Mouse (Mus musculus): Measurements from ENCODE around the gene Boll. TPM values are rescaled to one million over a fixed set of nuclear protein-coding genes. Genes with fewer than 3 reads are reported as not detected.
A peak's percentile ranks its signal among the peaks of the same experiment; 100 is the strongest.

Gene Boll
- polyA plus RNA-seq, 1 experiment, result not detected

DNA sequence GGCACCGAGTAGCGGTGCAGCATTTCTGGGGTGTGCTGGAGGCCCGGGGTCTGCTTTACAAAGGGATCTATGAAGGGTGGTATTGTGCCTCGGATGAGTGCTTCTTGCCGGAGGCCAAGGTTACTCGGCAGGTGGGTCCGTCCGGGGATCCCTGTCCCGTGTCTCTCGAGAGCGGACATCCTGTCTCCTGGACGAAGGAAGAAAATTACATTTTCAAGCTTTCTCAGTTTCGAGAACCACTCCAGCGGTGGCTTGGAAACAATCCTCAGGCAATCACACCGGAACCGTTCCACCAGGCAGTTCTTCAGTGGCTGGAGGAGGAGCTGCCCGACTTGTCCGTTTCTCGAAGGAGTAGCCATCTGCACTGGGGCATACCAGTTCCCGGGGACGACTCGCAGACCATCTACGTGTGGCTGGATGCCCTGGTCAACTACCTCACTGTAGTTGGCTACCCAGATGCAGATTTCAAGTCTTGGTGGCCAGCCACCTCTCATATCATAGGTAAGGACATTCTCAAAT, 125.6 kb downstream of the Boll start:
- Histone ChIP-seq H3K36me3 (ENCODE audit: control insufficient read depth, insufficient read depth) (peaks cover 26% of the 10 kb centered on the region), H3K4me3 (ENCODE audit: insufficient read depth, poor library complexity, severe bottlenecking) (peak overlapping the region; percentile 79), H3ac (ENCODE audit: control insufficient read depth, insufficient read length, low read depth) (peak overlapping the region; percentile 76), H3K79me3 (ENCODE audit: low read depth) (peaks cover 52% of the 10 kb centered on the region), H3K79me2 (ENCODE audit: control insufficient read depth, insufficient read depth) (peaks cover 57% of the 10 kb centered on the region), H3K27me3 (ENCODE audit: control insufficient read depth, insufficient read depth, insufficient read length) (no peaks in the 10 kb centered on the region)
- no peak for TF ChIP-seq MAX (IDR thresholded peaks at IDR 0.05)
- TF ChIP-seq CTCF (IDR thresholded peaks at IDR 0.05; ENCODE audit: control insufficient read depth, insufficient read depth, insufficient read length), result no peak
- no peak for TF ChIP-seq USF1 (IDR thresholded peaks at IDR 0.05; ENCODE audit: low read depth)
- TF ChIP-seq CEBPB (IDR thresholded peaks at IDR 0.05; ENCODE audit: low read depth), result no peak
- no peak for TF ChIP-seq FOSL1 (IDR thresholded peaks at IDR 0.05; ENCODE audit: insufficient read depth, low read length, poor library complexity, severe bottlenecking)

DNA sequence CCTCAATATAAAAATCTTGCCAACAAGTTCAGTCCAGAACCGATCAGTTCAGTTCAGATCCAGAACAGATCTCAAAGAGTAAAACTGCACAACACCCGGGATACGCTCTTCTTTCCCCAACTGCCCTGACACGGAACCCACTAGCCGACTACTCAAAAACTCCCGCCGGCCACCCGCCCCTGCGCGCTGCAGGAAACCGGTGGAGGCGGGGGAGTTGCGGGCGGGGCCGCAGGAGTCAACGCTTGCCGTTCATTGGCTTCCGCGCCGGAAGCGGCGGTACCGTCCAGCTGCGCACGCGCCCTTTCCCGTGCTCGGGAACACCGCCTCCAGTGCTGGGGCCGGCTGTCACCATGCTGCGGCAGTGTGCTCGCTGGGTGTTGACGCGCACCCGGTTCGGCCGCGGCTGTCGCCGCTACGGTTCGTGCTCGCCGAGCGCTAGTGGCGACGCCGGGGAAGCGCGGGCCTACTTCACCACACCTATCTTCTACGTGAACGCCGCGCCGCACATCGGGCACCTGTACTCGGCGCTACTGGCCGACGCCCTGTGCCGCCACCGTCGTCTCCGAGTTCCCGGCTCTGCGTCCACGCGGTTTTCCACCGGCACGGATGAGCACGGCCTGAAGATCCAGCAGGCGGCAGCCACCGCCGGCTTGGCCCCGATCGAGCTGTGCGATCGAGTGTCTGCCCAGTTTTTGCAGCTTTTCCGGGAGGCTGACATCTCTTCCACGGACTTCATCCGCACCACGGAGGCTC, 126.2 kb downstream of the Boll start, which contains the start of gene Mars2:
Gene Mars2 (plus strand): TSS at position 288 of the 753 bp plus-strand sequence.
- Histone ChIP-seq H3ac (ENCODE audit: control insufficient read depth, insufficient read length, low read depth) (peak within 1 kb of the TSS; percentile 76), H3K27me3 (ENCODE audit: control insufficient read depth, insufficient read depth, insufficient read length) (no peaks in the 10 kb centered on the region), H3K79me2 (ENCODE audit: control insufficient read depth, insufficient read depth) (peaks cover 50% of the 10 kb centered on the region), H3K36me3 (ENCODE audit: control insufficient read depth, insufficient read depth) (peaks cover 19% of the 10 kb centered on the region), H3K79me3 (ENCODE audit: low read depth) (peaks cover 46% of the 10 kb centered on the region), H3K4me3 (ENCODE audit: insufficient read depth, poor library complexity, severe bottlenecking) (peak within 1 kb of the TSS; percentile 79)
- TF ChIP-seq USF1 (IDR thresholded peaks at IDR 0.05; ENCODE audit: low read depth) (no peak), MAX (IDR thresholded peaks at IDR 0.05) (peak; percentile 76)

- TF ChIP-seq MYOG (IDR thresholded peaks at IDR 0.05; ENCODE audit: control insufficient read depth, extremely low read depth, insufficient read length) (no peak), MYOD1 (IDR thresholded peaks at IDR 0.05; ENCODE audit: control insufficient read depth, insufficient read length, low read depth) (no peak), FOSL1 (IDR thresholded peaks at IDR 0.05; ENCODE audit: insufficient read depth, low read length, poor library complexity, severe bottlenecking) (no peak), MAX (IDR thresholded peaks at IDR 0.05) (no peak), CTCF (IDR thresholded peaks at IDR 0.05; ENCODE audit: control insufficient read depth, insufficient read depth, insufficient read length) (no peak), USF1 (IDR thresholded peaks at IDR 0.05; ENCODE audit: low read depth) (no peak), CEBPB (IDR thresholded peaks at IDR 0.05; ENCODE audit: low read depth) (no peak)
- H3K79me2 ChIP-seq (ENCODE audit: control insufficient read depth, insufficient read depth), result peaks cover 44% of the 10 kb centered on the region
- H3K36me3 ChIP-seq (ENCODE audit: control insufficient read depth, insufficient read depth), result peaks cover 14% of the 10 kb centered on the region
- H3K4me3 ChIP-seq (ENCODE audit: insufficient read depth, poor library complexity, severe bottlenecking), result peak overlapping the region; percentile 79
- H3K79me3 ChIP-seq (ENCODE audit: low read depth), result peaks cover 40% of the 10 kb centered on the region
- H3K27me3 ChIP-seq (ENCODE audit: control insufficient read depth, insufficient read depth, insufficient read length), result no peaks in the 10 kb centered on the region
- no peak overlapping the region for H3ac ChIP-seq (ENCODE audit: control insufficient read depth, insufficient read length, low read depth)
These were observed 126.8 kb downstream of the Boll start for GRCm38 (mm10) chr1:55236487-55236886.

DNA sequence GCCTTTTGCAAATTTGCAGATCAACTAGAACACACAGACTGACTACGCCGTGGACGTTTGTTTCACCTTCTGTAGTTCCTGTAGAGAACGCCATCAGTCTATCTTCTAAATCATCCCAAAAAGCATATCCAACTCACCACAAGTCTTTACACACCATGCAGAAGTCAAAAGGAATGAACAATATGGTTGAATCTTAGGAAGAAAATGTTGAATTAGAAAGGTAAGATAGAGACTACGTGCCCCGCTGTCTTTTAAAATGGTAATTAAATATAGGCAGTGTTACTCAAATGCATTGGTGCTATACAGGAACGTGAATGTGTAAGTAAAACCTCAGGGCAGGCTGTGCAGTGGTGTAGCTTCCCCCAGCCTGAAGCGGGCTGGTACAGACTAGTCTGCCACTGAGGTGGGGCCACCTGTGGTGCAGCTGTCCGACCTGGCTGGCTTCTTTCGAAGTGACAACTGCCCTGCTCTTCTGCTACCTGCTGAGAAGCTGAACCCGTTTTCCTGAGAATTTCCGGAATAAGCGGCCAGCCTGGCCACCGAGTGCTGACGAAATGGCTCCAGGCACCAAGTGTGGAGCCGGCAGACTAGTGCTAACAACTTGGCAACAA, 128.3 kb downstream of the Boll start:
- Histone ChIP-seq H3K4me3 (ENCODE audit: insufficient read depth, poor library complexity, severe bottlenecking) (no peak overlapping the region), H3K79me3 (ENCODE audit: low read depth) (peaks cover 26% of the 10 kb centered on the region), H3ac (ENCODE audit: control insufficient read depth, insufficient read length, low read depth) (no peak overlapping the region), H3K36me3 (ENCODE audit: control insufficient read depth, insufficient read depth) (peaks cover 7% of the 10 kb centered on the region), H3K27me3 (ENCODE audit: control insufficient read depth, insufficient read depth, insufficient read length) (no peaks in the 10 kb centered on the region), H3K79me2 (ENCODE audit: control insufficient read depth, insufficient read depth) (peaks cover 30% of the 10 kb centered on the region)
- TF ChIP-seq CTCF (IDR thresholded peaks at IDR 0.05; ENCODE audit: control insufficient read depth, insufficient read depth, insufficient read length) (no peak), USF1 (IDR thresholded peaks at IDR 0.05; ENCODE audit: low read depth) (no peak), FOSL1 (IDR thresholded peaks at IDR 0.05; ENCODE audit: insufficient read depth, low read length, poor library complexity, severe bottlenecking) (no peak), MYOG (IDR thresholded peaks at IDR 0.05; ENCODE audit: control insufficient read depth, extremely low read depth, insufficient read length) (no peak), MAX (IDR thresholded peaks at IDR 0.05) (no peak), CEBPB (IDR thresholded peaks at IDR 0.05; ENCODE audit: low read depth) (no peak), MYOD1 (IDR thresholded peaks at IDR 0.05; ENCODE audit: control insufficient read depth, insufficient read length, low read depth) (no peak)

DNA sequence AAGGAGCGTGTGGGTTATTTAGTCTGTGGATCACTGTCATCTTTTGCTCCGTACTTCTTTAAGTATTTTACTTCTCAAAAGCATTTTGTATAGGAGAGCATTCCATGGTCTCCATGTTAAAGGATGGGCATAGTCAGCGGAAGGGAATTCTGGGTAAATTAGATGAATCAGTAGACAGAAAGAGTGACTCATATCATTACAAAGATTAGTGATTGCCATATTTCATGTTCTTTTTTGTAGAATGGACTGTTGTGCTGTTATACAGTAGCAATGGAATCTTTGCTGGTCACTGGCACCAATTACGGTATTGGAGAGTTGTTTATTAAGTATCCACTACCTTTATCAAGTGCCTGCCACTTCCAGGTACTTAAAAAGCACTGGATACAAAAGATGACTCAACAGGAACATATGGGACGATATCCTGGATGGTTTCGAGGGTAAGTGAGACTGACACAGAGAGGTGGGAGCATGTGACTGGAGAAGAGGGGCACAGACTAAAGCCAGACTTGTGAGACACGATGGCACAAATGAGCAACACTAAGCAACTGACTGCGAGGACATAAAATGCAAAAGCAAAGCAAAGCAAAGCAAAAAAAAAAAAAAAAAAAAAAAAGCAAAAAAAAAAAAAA, 134.9 kb downstream of the Boll start:
- peaks cover 47% of the 10 kb centered on the region for H3K79me2 ChIP-seq (ENCODE audit: control insufficient read depth, insufficient read depth)
- TF ChIP-seq FOSL1 (IDR thresholded peaks at IDR 0.05; ENCODE audit: insufficient read depth, low read length, poor library complexity, severe bottlenecking), result peak; percentile 62
- TF ChIP-seq USF1 (IDR thresholded peaks at IDR 0.05; ENCODE audit: low read depth), result peak; percentile 59
- no peak for TF ChIP-seq CEBPB (IDR thresholded peaks at IDR 0.05; ENCODE audit: low read depth)
- TF ChIP-seq MYOD1 (IDR thresholded peaks at IDR 0.05; ENCODE audit: control insufficient read depth, insufficient read length, low read depth), result no peak
- TF ChIP-seq MYOG (IDR thresholded peaks at IDR 0.05; ENCODE audit: control insufficient read depth, extremely low read depth, insufficient read length), result no peak
- no peak for TF ChIP-seq MAX (IDR thresholded peaks at IDR 0.05)
- H3K4me3 ChIP-seq (ENCODE audit: insufficient read depth, poor library complexity, severe bottlenecking), result peak overlapping the region; percentile 2
- H3K36me3 ChIP-seq (ENCODE audit: control insufficient read depth, insufficient read depth), result peaks cover 9% of the 10 kb centered on the region
- H3K27me3 ChIP-seq (ENCODE audit: control insufficient read depth, insufficient read depth, insufficient read length), result no peaks in the 10 kb centered on the region
- H3ac ChIP-seq (ENCODE audit: control insufficient read depth, insufficient read length, low read depth), result no peak overlapping the region
- peaks cover 19% of the 10 kb centered on the region for H3K79me3 ChIP-seq (ENCODE audit: low read depth)
